Mouse (Mus musculus): ENCODE data around the gene Gm3685.
"Not testable (repeated sequence)": the region's sequence is repeated elsewhere in the genome, so short reads cannot be mapped to it uniquely, and the experiment has no call there.

Gene Gm3685

GRCm38 (mm10) chr14:7044870-7045269 lies at the start of gene Gm3685:
Gm3685 (minus strand) TSS chr14:7044970.
- not testable (repeated sequence) for DNase-seq (ENCODE audit: low read depth)

GRCm38 (mm10) chr14:7026781-7027749 lies 17.7 kb downstream of the Gm3685 start, which contains the start of gene Gm10406:
Gm10406 (minus strand) TSS chr14:7027449.
- peak; percentile 0 for DNase-seq (ENCODE audit: low read depth)

- not testable (repeated sequence) for DNase-seq (ENCODE audit: low read depth)
Measured at GRCm38 (mm10) chr14:7026274-7026673, 18.5 kb downstream of the Gm3685 start.
